7 mouse cellular contexts compared by ENCODE assay signal in genomic region chr2:92370821-92371805, GRCm38 (mm10). TPM values are rescaled to one million over a fixed set of nuclear protein-coding genes. Genes with fewer than 3 reads are reported as not detected.
DNase-seq lines count a peak whose midpoint lies in the region; ATAC-seq and TF ChIP-seq lines count a peak whose summit lies in the region.

No protein-coding gene starts in this region.

- no peak for TF ChIP-seq POLR2A in CH12.LX (IDR thresholded peaks at IDR 0.05; ENCODE audit: low read depth, low read length)

- 2% methylated on average over 45 of the region's 45 CpGs for WGBS in forebrain, embryonic 12.5 days
- 2% methylated on average over 45 of the region's 45 CpGs for WGBS in kidney, embryonic 14.5 days
- 4% methylated on average over 45 of the region's 45 CpGs for WGBS in stomach, embryonic 15.5 days

- no peak for TF ChIP-seq RAD21 in CH12.LX (IDR thresholded peaks at IDR 0.05; ENCODE audit: low read depth, low read length)

- H3K36me3 ChIP-seq in CH12.LX (replicated peaks in 1 of 2; ENCODE audit: control insufficient read depth in 1 of 2, insufficient read depth in 1 of 2, low read length in 1 of 2) (peaks cover 0 to 1% of the 10 kb centered on the region in 2 experiments), G1E (replicated peaks) (no peaks in the 10 kb centered on the region)
- no peaks in the 10 kb centered on the region for H3K36me3 ChIP-seq in forebrain, embryonic 12.5 days (replicated peaks)
- peaks cover 2% of the 10 kb centered on the region; the same call in 1 of the 2 replicates for H3K36me3 ChIP-seq in kidney, embryonic 14.5 days (ENCODE audit: control insufficient read depth, insufficient read depth, low read length)
- 0 out of 2 replicates have a peak, but pooled peaks cover 3% of the 10 kb centered on the region for H3K36me3 ChIP-seq in stomach, embryonic 15.5 days

- H3K4me1 ChIP-seq in CH12.LX (ENCODE audit: control insufficient read depth in 1 of 2, insufficient read depth in 2 of 2): peaks cover 13 to 26% of the 10 kb centered on the region in 2 experiments
- peaks cover 33% of the 10 kb centered on the region for H3K4me1 ChIP-seq in G1E (ENCODE audit: insufficient read depth, low read depth, low read length)
- peaks cover 59% of the 10 kb centered on the region for H3K4me1 ChIP-seq in forebrain, embryonic 12.5 days
- H3K4me1 ChIP-seq in kidney, embryonic 14.5 days (ENCODE audit: control insufficient read depth, insufficient read depth, low read length): peaks cover 47% of the 10 kb centered on the region
- peaks cover 42% of the 10 kb centered on the region for H3K4me1 ChIP-seq in stomach, embryonic 15.5 days

- peaks cover 6% of the 10 kb centered on the region for H3K79me2 ChIP-seq in CH12.LX (replicated peaks; ENCODE audit: control insufficient read depth, extremely low read depth, insufficient read depth, poor library complexity, severe bottlenecking)

- no peak for TF ChIP-seq EP300 in CH12.LX (IDR thresholded peaks at IDR 0.05; ENCODE audit: low read length)

- no peak overlapping the region for H3K27ac ChIP-seq in CH12.LX (ENCODE audit: insufficient read depth, low read depth)
- H3K27ac ChIP-seq in forebrain, embryonic 12.5 days: peak overlapping the region; percentile 77
- peak overlapping the region; percentile 94 for H3K27ac ChIP-seq in kidney, embryonic 14.5 days (ENCODE audit: low read depth, low read length)
- peak overlapping the region; percentile 74 for H3K27ac ChIP-seq in stomach, embryonic 15.5 days

- H3K9ac ChIP-seq in CH12.LX (ENCODE audit: insufficient read depth, low read depth): no peak overlapping the region
- H3K9ac ChIP-seq in forebrain, embryonic 12.5 days: peak overlapping the region; percentile 30
- H3K9ac ChIP-seq in kidney, embryonic 14.5 days (ENCODE audit: low read depth, low read length): peak overlapping the region; percentile 69
- peak overlapping the region; percentile 23; the same call in 1 of the 2 replicates for H3K9ac ChIP-seq in stomach, embryonic 15.5 days

- in situ Hi-C loops in CH12.LX (cut with MboI; ENCODE audit: low pct_ligation_motif_present, low pct_unique_long_range_greater_than_20kb, low sequenced_read_pairs): no loop called here

- ATAC-seq in G1E (ENCODE audit: extremely low read depth, insufficient number of reproducible peaks, low FRiP score, poor library complexity, severe bottlenecking): no peak
- no peak for ATAC-seq in forebrain, embryonic 12.5 days (ENCODE audit: low FRiP score)
- peak; percentile 64 for ATAC-seq in kidney, embryonic 14.5 days (ENCODE audit: low FRiP score, low TSS enrichment)
- peak; percentile 63 for ATAC-seq in stomach, embryonic 15.5 days (ENCODE audit: insufficient read depth, low FRiP score, low read depth)

- no peak for TF ChIP-seq CTCF in CH12.LX (conservative IDR thresholded peaks at IDR 0.05 in 1 of 2, IDR thresholded peaks at IDR 0.05 in 1 of 2; ENCODE audit: low read depth in 2 of 2, low read length in 2 of 2)
- no peak for TF ChIP-seq CTCF in G1E (IDR thresholded peaks at IDR 0.05; ENCODE audit: low read depth, low read length)

- dilution Hi-C loops in CH12.LX (cut with MboI; ENCODE audit: extremely low pct_ligation_motif_present, extremely low pct_unique_long_range_greater_than_20kb, low sequenced_read_pairs): no loop called here

- H3K27me3 ChIP-seq in CH12.LX (replicated peaks) (peaks cover 9% of the 10 kb centered on the region), G1E (ENCODE audit: insufficient read depth, low read length) (peaks cover 61% of the 10 kb centered on the region)
- peaks cover 33% of the 10 kb centered on the region for H3K27me3 ChIP-seq in forebrain, embryonic 12.5 days
- peaks cover 12% of the 10 kb centered on the region; the same call in 1 of the 2 replicates for H3K27me3 ChIP-seq in kidney, embryonic 14.5 days (ENCODE audit: control insufficient read depth, insufficient read depth, low read length)
- peaks cover 4% of the 10 kb centered on the region; the same call in 1 of the 2 replicates for H3K27me3 ChIP-seq in stomach, embryonic 15.5 days (replicated peaks)

- peak overlapping the region; percentile 23; the same call in 1 of the 2 replicates for H3K4me2 ChIP-seq in CH12.LX (ENCODE audit: insufficient read depth, low read depth, poor library complexity, severe bottlenecking)
- peak overlapping the region; percentile 63 for H3K4me2 ChIP-seq in forebrain, embryonic 12.5 days
- H3K4me2 ChIP-seq in kidney, embryonic 14.5 days (replicated peaks; ENCODE audit: low read depth, low read length): peak overlapping the region; percentile 74
- peak overlapping the region; percentile 84 for H3K4me2 ChIP-seq in stomach, embryonic 15.5 days

- H3K4me3 ChIP-seq in CH12.LX (replicated peaks in 1 of 3; ENCODE audit: low read depth in 2 of 3, low read length in 2 of 3, poor library complexity in 1 of 3) (peak overlapping the region in 1 of 3 experiments; percentile 5), G1E (ENCODE audit: low read depth, low read length) (peak overlapping the region; percentile 11; the same call in 1 of the 2 replicates)
- H3K4me3 ChIP-seq in forebrain, embryonic 12.5 days (replicated peaks): peak overlapping the region; percentile 35
- peak overlapping the region; percentile 49 for H3K4me3 ChIP-seq in kidney, embryonic 14.5 days (ENCODE audit: low read length)
- peak overlapping the region; percentile 50 for H3K4me3 ChIP-seq in stomach, embryonic 15.5 days (replicated peaks)

- H3K9me3 ChIP-seq in CH12.LX (replicated peaks; ENCODE audit: low read length): no peaks in the 10 kb centered on the region
- H3K9me3 ChIP-seq in G1E (replicated peaks): no peaks in the 10 kb centered on the region
- H3K9me3 ChIP-seq in forebrain, embryonic 12.5 days: no peaks in the 10 kb centered on the region
- H3K9me3 ChIP-seq in kidney, embryonic 14.5 days (ENCODE audit: control insufficient read depth, low read length): no peaks in the 10 kb centered on the region
- no peaks in the 10 kb centered on the region for H3K9me3 ChIP-seq in stomach, embryonic 15.5 days

- DNase-seq in CH12.LX (ENCODE audit: extremely low read depth) (no peak), G1E (ENCODE audit: low spot score) (no peak)
- DNase-seq in lung, postnatal 10 days: peak; percentile 84
- no peak for DNase-seq in gastrocnemius, adult 8-10 months (ENCODE audit: low spot score in 2 of 2)

TF ChIP-seq in CH12.LX, 34 proteins besides CTCF, POLR2A, EP300 and RAD21:
- no peak for TF ChIP-seq USF2 (conservative IDR thresholded peaks at IDR 0.05; ENCODE audit: low read depth, low read length)
- TF ChIP-seq USF1 (IDR thresholded peaks at IDR 0.05; ENCODE audit: low read depth, low read length): no peak
- no peak for TF ChIP-seq NRF1 (IDR thresholded peaks at IDR 0.05; ENCODE audit: low read depth, low read length)
- no peak for TF ChIP-seq TBP (conservative IDR thresholded peaks at IDR 0.05; ENCODE audit: low read depth, low read length)
- no peak for TF ChIP-seq UBTF (IDR thresholded peaks at IDR 0.05; ENCODE audit: low read depth, low read length)
- no peak for TF ChIP-seq JUN (IDR thresholded peaks at IDR 0.05; ENCODE audit: insufficient read depth, low read depth, low read length)
TF ChIP-seq in CH12.LX: peak in this region for 0.

RNA-seq across cellular contexts. Expression of gene Pex16, which starts 3.4 kb away (rescaled TPM):
- total RNA-seq in CH12.LX (2012; rRNA removed) (35.1 and 44.0 TPM in 2 replicates), CH12.LX (2014; rRNA removed) (25.0 and 28.7 TPM in 2 replicates), G1E (2014; fragmentation: Nextera tagmentation) (6.9 and 11.8 TPM in 2 replicates), G1E (2017) (13.3 and 14.9 TPM in 2 replicates)
- polyA plus RNA-seq in CH12.LX (2012; ENCODE audit: insufficient read length, low read depth) (36.6 and 37.2 TPM in 2 replicates), G1E (2012) (20.6 and 22.0 TPM in 2 replicates)
- polyA plus RNA-seq in forebrain, embryonic 12.5 days (2016; fragmentation: Nextera tagmentation; extraction: Ambion mirVana): 22.8 and 24.2 TPM in 2 replicates
- polyA plus RNA-seq in kidney, embryonic 14.5 days (2014; fragmentation: Nextera tagmentation; extraction: Ambion mirVana): 21.3 and 22.7 TPM in 2 replicates
- polyA plus RNA-seq in stomach, embryonic 15.5 days (2015; fragmentation: Nextera tagmentation; extraction: Ambion mirVana): 28.0 and 28.6 TPM in 2 replicates
- total RNA-seq in gastrocnemius, adult 8-10 months (2022): 10 to 100 TPM; 17.0 to 19.5 (median 17.7) TPM

RNA-seq across cellular contexts. Expression of gene Large2, which starts 3.6 kb away (rescaled TPM):
- total RNA-seq in CH12.LX (2012; rRNA removed) (1.4 and 1.5 TPM in 2 replicates), CH12.LX (2014; rRNA removed) (0.19 TPM in 1 of 2 replicates, not detected in the other), G1E (2014; fragmentation: Nextera tagmentation) (not detected in 2 replicates), G1E (2017) (0.05 TPM in 1 of 2 replicates, not detected in the other)
- polyA plus RNA-seq in CH12.LX (2012; ENCODE audit: insufficient read length, low read depth) (0.45 and 0.89 TPM in 2 replicates), G1E (2012) (not detected in 2 replicates)
- 5.3 and 5.5 TPM in 2 replicates for polyA plus RNA-seq in forebrain, embryonic 12.5 days (2016; fragmentation: Nextera tagmentation; extraction: Ambion mirVana)
- polyA plus RNA-seq in kidney, embryonic 14.5 days (2014; fragmentation: Nextera tagmentation; extraction: Ambion mirVana): 24.0 and 33.3 TPM in 2 replicates
- 13.4 and 13.9 TPM in 2 replicates for polyA plus RNA-seq in stomach, embryonic 15.5 days (2015; fragmentation: Nextera tagmentation; extraction: Ambion mirVana)
- under 1 TPM in 2 of 4 experiments, not detected in 2; 0.65 to 0.99 TPM for total RNA-seq in gastrocnemius, adult 8-10 months (2022)

RNA-seq across cellular contexts. Expression of gene 1700029I15Rik, which starts 11.2 kb away (rescaled TPM):
- total RNA-seq in CH12.LX (2012; rRNA removed): 2.9 and 3.4 TPM in 2 replicates
- total RNA-seq in CH12.LX (2014; rRNA removed): 0.39 and 0.67 TPM in 2 replicates
- polyA plus RNA-seq in CH12.LX (2012; ENCODE audit: insufficient read length, low read depth): 3.0 and 5.0 TPM in 2 replicates
- 1.9 TPM in 1 of 2 replicates, not detected in the other for total RNA-seq in G1E (2014; fragmentation: Nextera tagmentation)
- 0.93 and 2.0 TPM in 2 replicates for total RNA-seq in G1E (2017)
- polyA plus RNA-seq in G1E (2012): 0.55 and 0.67 TPM in 2 replicates
- polyA plus RNA-seq in forebrain, embryonic 12.5 days (2016; fragmentation: Nextera tagmentation; extraction: Ambion mirVana): 5.6 and 6.8 TPM in 2 replicates
- polyA plus RNA-seq in kidney, embryonic 14.5 days (2014; fragmentation: Nextera tagmentation; extraction: Ambion mirVana): 2.1 and 2.5 TPM in 2 replicates
- polyA plus RNA-seq in stomach, embryonic 15.5 days (2015; fragmentation: Nextera tagmentation; extraction: Ambion mirVana): 3.4 and 4.0 TPM in 2 replicates
- total RNA-seq in gastrocnemius, adult 8-10 months (2022): 1 to 10 TPM in 2 of 4 experiments, under 1 TPM in 2; 0.24 to 1.3 (median 1.0) TPM

RNA-seq across cellular contexts. Expression of gene Mapk8ip1, which starts 29.9 kb away (rescaled TPM):
- 4.1 and 5.4 TPM in 2 replicates for total RNA-seq in CH12.LX (2012; rRNA removed)
- 5.0 and 5.5 TPM in 2 replicates for total RNA-seq in CH12.LX (2014; rRNA removed)
- 11.0 and 13.0 TPM in 2 replicates for polyA plus RNA-seq in CH12.LX (2012; ENCODE audit: insufficient read length, low read depth)
- total RNA-seq in G1E (2014; fragmentation: Nextera tagmentation): not detected in 2 replicates
- 0.17 and 0.22 TPM in 2 replicates for total RNA-seq in G1E (2017)
- 0.05 and 0.12 TPM in 2 replicates for polyA plus RNA-seq in G1E (2012)
- 83.2 and 83.5 TPM in 2 replicates for polyA plus RNA-seq in forebrain, embryonic 12.5 days (2016; fragmentation: Nextera tagmentation; extraction: Ambion mirVana)
- polyA plus RNA-seq in kidney, embryonic 14.5 days (2014; fragmentation: Nextera tagmentation; extraction: Ambion mirVana): 15.6 and 20.8 TPM in 2 replicates
- polyA plus RNA-seq in stomach, embryonic 15.5 days (2015; fragmentation: Nextera tagmentation; extraction: Ambion mirVana): 23.4 and 24.6 TPM in 2 replicates
- 1 to 10 TPM; 1.7 to 2.5 (median 2.3) TPM for total RNA-seq in gastrocnemius, adult 8-10 months (2022)

Comparison
In these comparisons a context has a peak if more than half of its experiments do, and no peak if none do; other contexts are left out.
1. H3K4me2 ChIP-seq: peak in every context shown above with its lines; median percentile 84 in stomach, embryonic 15.5 days; 74 in kidney, embryonic 14.5 days; 63 in forebrain, embryonic 12.5 days; 23 in CH12.LX.
2. ATAC-seq: peak in kidney, embryonic 14.5 days (single experiment) and stomach, embryonic 15.5 days (single experiment); none in G1E (single experiment) and forebrain, embryonic 12.5 days (single experiment).